Comparison of ENCODE assay signal across 12 mouse cellular contexts in genomic region chrX:7197833-7198232, GRCm38 (mm10).
"Had no signal": no experiment of that assay in that cellular context is flagged by ENCODE, and none has a peak within 500 bp of the region (broad histone marks: within the 10 kb centered on the region; RNA-seq: fewer than 3 reads in every experiment).

No protein-coding gene starts in this region.

- H3K4me1 ChIP-seq: limb, embryonic 13.5 days; liver, embryonic 15.5 days; midbrain, embryonic 15.5 days; neural tube, embryonic 13.5 days had no signal

- H3K9ac ChIP-seq: limb, embryonic 13.5 days; liver, embryonic 15.5 days; midbrain, embryonic 15.5 days; neural tube, embryonic 13.5 days had no signal

- ATAC-seq: hindbrain, postnatal 0 days; midbrain, embryonic 15.5 days had no signal

- H3K9me3 ChIP-seq: limb, embryonic 13.5 days; liver, embryonic 15.5 days; midbrain, embryonic 15.5 days; neural tube, embryonic 13.5 days had no signal

- H3K4me2 ChIP-seq: limb, embryonic 13.5 days; liver, embryonic 11.5 days; liver, embryonic 15.5 days; midbrain, embryonic 11.5 days; midbrain, embryonic 15.5 days; neural tube, embryonic 13.5 days had no signal

- DNase-seq: kidney, postnatal 10 days; kidney, postnatal 4 days; right cerebral cortex, postnatal 25 days; thymus, postnatal 36 days had no signal

- H3K36me3 ChIP-seq: limb, embryonic 13.5 days; liver, embryonic 15.5 days; midbrain, embryonic 15.5 days; neural tube, embryonic 13.5 days had no signal

- H3K4me3 ChIP-seq: layer of hippocampus, adult 2 months; limb, embryonic 13.5 days; liver, embryonic 15.5 days; midbrain, embryonic 15.5 days; neural tube, embryonic 13.5 days had no signal

- H3K27ac ChIP-seq: hindbrain, postnatal 0 days; layer of hippocampus, adult 2 months; limb, embryonic 13.5 days; liver, embryonic 15.5 days; midbrain, embryonic 15.5 days; neural tube, embryonic 13.5 days had no signal

- H3K27me3 ChIP-seq: limb, embryonic 13.5 days; liver, embryonic 15.5 days; midbrain, embryonic 15.5 days; neural tube, embryonic 13.5 days had no signal
